Mouse (Mus musculus) neural tube, embryonic 13.5 days (tissue): ENCODE measurements at regions not wholly inside any gene's neighbourhood (a gene's known extent, or its start where the extent isn't known, plus 50 kb on each side); places are given as distances from the start of the nearest gene placed in this dataset.

ENCODE experiments used
- ATAC-seq: fragments of 200-750 bp; cut with Nextera tagmentation; 2 replicates; pipeline ENCODE4 v1.8.0; 2017; ENCODE audit warnings: low read depth, mild to moderate bottlenecking, moderate TSS enrichment, moderate library complexity
- H3K27ac ChIP-seq: fragments of 300-500 bp; sonication (generic); replicated peaks from 2 replicates; pipeline ENCODE4 v1.5.1; 2015; ENCODE audit warnings: moderate library complexity, mild to moderate bottlenecking, inconsistent platforms
- H3K27me3 ChIP-seq: fragments of 300-500 bp; sonication (generic); 2 replicates; pipeline ENCODE4 v1.6.1; 2015; ENCODE audit warnings: mild to moderate bottlenecking, inconsistent platforms
- H3K36me3 ChIP-seq: fragments of 300-500 bp; sonication (generic); 2 replicates; pipeline ENCODE4 v1.6.1; 2015; ENCODE audit warnings: mild to moderate bottlenecking, inconsistent platforms
- H3K4me1 ChIP-seq: fragments of 300-500 bp; sonication (generic); replicated peaks from 2 replicates; pipeline ENCODE4 v1.6.1; 2015; ENCODE audit warnings: inconsistent platforms
- H3K4me2 ChIP-seq: fragments of 300-500 bp; sonication (generic); 2 replicates; pipeline ENCODE4 v1.6.1; 2015; ENCODE audit warnings: inconsistent platforms, mild to moderate bottlenecking, moderate library complexity
- H3K4me3 ChIP-seq: fragments of 300-500 bp; sonication (generic); 2 replicates; pipeline ENCODE4 v1.5.1; 2015; ENCODE audit warnings: mild to moderate bottlenecking, inconsistent platforms
- H3K9ac ChIP-seq: fragments of 300-500 bp; sonication (generic); 2 replicates; pipeline ENCODE4 v1.6.1; 2015; ENCODE audit warnings: moderate library complexity, mild to moderate bottlenecking, inconsistent platforms
- H3K9me3 ChIP-seq: fragments of 300-500 bp; sonication (generic); 2 replicates; pipeline ENCODE4 v1.6.1; 2016; ENCODE audit warnings: inconsistent platforms
- WGBS: fragments of 180-500 bp; shearing (Covaris S2); methylation state at CpG from one replicate; pipeline ENCODE4 v1.1.7; 2015; 5-methylcytosine and 5-hydroxymethylcytosine counted together

- Histone ChIP-seq H3K36me3 (no peaks in the 10 kb centered on the region), H3K9me3 (no peaks in the 10 kb centered on the region), H3K4me2 (no peak overlapping the region), H3K27ac (no peak overlapping the region), H3K4me3 (no peak overlapping the region), H3K4me1 (no peaks in the 10 kb centered on the region), H3K27me3 (no peaks in the 10 kb centered on the region), H3K9ac (no peak overlapping the region)
- no peak for ATAC-seq
- 85% methylated on average over 4 of the region's 4 CpGs for WGBS
Measured at GRCm38 (mm10) chr2:51868878-51869510, 66.0 kb downstream of the Rbm43 start.

GRCm38 (mm10) chr2:51871571-51871970 is 63.4 kb downstream of the Rbm43 start:
- H3K4me2 ChIP-seq = no peak overlapping the region
- H3K4me3 ChIP-seq = no peak overlapping the region
- no peaks in the 10 kb centered on the region for H3K4me1 ChIP-seq
- ATAC-seq = no peak
- no peaks in the 10 kb centered on the region for H3K27me3 ChIP-seq
- no peak overlapping the region for H3K27ac ChIP-seq
- WGBS = 89% methylated on average over 14 of the region's 14 CpGs
- H3K36me3 ChIP-seq = no peaks in the 10 kb centered on the region
- H3K9me3 ChIP-seq = no peaks in the 10 kb centered on the region
- no peak overlapping the region for H3K9ac ChIP-seq
